Mouse (Mus musculus) layer of hippocampus, postnatal 14 days (tissue): ENCODE measurements around the gene Myh11. TPM values are rescaled to one million over a fixed set of nuclear protein-coding genes. Genes with fewer than 3 reads are reported as not detected.

Source experiments
- DNase-seq, 2 experiments: peaks; one replicate each; pipeline ENCODE4 v3.0.0; 2021 to 2022; ENCODE audit warnings: low spot score in 2 of 2, mixed read lengths in 1 of 2
- long read RNA-seq, 2 experiments: library from polyadenylated mRNA; stranded (forward); transcript quantifications; one replicate each; pipeline ENCODE4 v2.0.0; 2021
- total RNA-seq, 2 experiments: library from RNA; stranded (reverse); gene quantifications; 2 replicates each; pipeline ENCODE4 v1.2.3; 2021

Gene Myh11
- 1 to 10 TPM; 4.5 to 5.4 TPM for total RNA-seq
- long read RNA-seq, experiment 1, partial matches to known transcripts = 1 of 1 reads
- long read RNA-seq, experiment 1, other reads (novel, unspliced or antisense) = 0 of 1 reads
- long read RNA-seq, experiment 2, full-length matches to known transcripts = 2 of 3 reads
- long read RNA-seq, experiment 2, partial matches to known transcripts = 1 of 3 reads
- long read RNA-seq, experiment 2, other reads (novel, unspliced or antisense) = 0 of 3 reads

GRCm38 (mm10) chr16:14291223-14291622 is at the start of gene Myh11:
Myh11 (minus strand) TSS chr16:14291372.
- peak in 1 of 2 experiments; percentile 31 for DNase-seq

GRCm38 (mm10) chr16:14328156-14328555 is 37.0 kb upstream of the Myh11 start:
- DNase-seq = no peak

- DNase-seq = no peak
Measured at GRCm38 (mm10) chr16:14320494-14320893, 29.3 kb upstream of the Myh11 start.

- no peak for DNase-seq
Measured at GRCm38 (mm10) chr16:14319681-14320080, 28.5 kb upstream of the Myh11 start.

- DNase-seq = peak; percentile 98 to 99
Measured at GRCm38 (mm10) chr16:14316884-14317876, 26.0 kb upstream of the Myh11 start, which contains the start of gene Fopnl. Fopnl (minus strand) TSS chr16:14317405.

- no peak for DNase-seq
Measured at GRCm38 (mm10) chr16:14312914-14313313, 21.7 kb upstream of the Myh11 start.

GRCm38 (mm10) chr16:14311371-14311770 is 20.2 kb upstream of the Myh11 start:
- DNase-seq = no peak

GRCm38 (mm10) chr16:14309833-14310232 is 18.7 kb upstream of the Myh11 start:
- DNase-seq = no peak

- no peak for DNase-seq
Measured at GRCm38 (mm10) chr16:14308245-14309073, 17.3 kb upstream of the Myh11 start.

- DNase-seq = no peak
Measured at GRCm38 (mm10) chr16:14307373-14307772, 16.2 kb upstream of the Myh11 start.

GRCm38 (mm10) chr16:14306451-14306850 is 15.3 kb upstream of the Myh11 start:
- DNase-seq = no peak

GRCm38 (mm10) chr16:14304791-14305190 is 13.6 kb upstream of the Myh11 start:
- no peak for DNase-seq

- no peak for DNase-seq
Measured at GRCm38 (mm10) chr16:14303676-14304075, 12.5 kb upstream of the Myh11 start.

GRCm38 (mm10) chr16:14303148-14303547 is 12.0 kb upstream of the Myh11 start:
- no peak for DNase-seq

- no peak for DNase-seq
Measured at GRCm38 (mm10) chr16:14298461-14298860, 7.3 kb upstream of the Myh11 start.

- DNase-seq = no peak
Measured at GRCm38 (mm10) chr16:14297746-14298145, 6.6 kb upstream of the Myh11 start.

GRCm38 (mm10) chr16:14297137-14297536 is 6.0 kb upstream of the Myh11 start:
- peak in 1 of 2 experiments; percentile 35 for DNase-seq

- DNase-seq = no peak
Measured at GRCm38 (mm10) chr16:14296544-14297124, 5.5 kb upstream of the Myh11 start.

- no peak for DNase-seq
Measured at GRCm38 (mm10) chr16:14295291-14295690, 4.1 kb upstream of the Myh11 start.
